Mouse (Mus musculus) hindbrain, embryonic 13.5 days (tissue): ENCODE measurements around the gene Snd1. TPM values are rescaled to one million over a fixed set of nuclear protein-coding genes. Genes with fewer than 3 reads are reported as not detected.

Source experiments
- ATAC-seq: fragments of 200-750 bp; cut with Nextera tagmentation; 2 replicates; pipeline ENCODE4 v1.8.0; 2017; ENCODE audit warnings: moderate TSS enrichment; ENCODE audit not compliant: low FRiP score
- H3K27ac ChIP-seq: fragments of 300-500 bp; sonication (generic); 2 replicates; pipeline ENCODE4 v1.5.1; 2015; ENCODE audit warnings: inconsistent platforms, mild to moderate bottlenecking, moderate library complexity
- H3K27me3 ChIP-seq: fragments of 300-500 bp; sonication (generic); 2 replicates; pipeline ENCODE4 v1.6.1; 2015; ENCODE audit warnings: mild to moderate bottlenecking, inconsistent platforms
- H3K36me3 ChIP-seq: fragments of 300-500 bp; sonication (generic); 2 replicates; pipeline ENCODE4 v1.6.1; 2015; ENCODE audit warnings: mild to moderate bottlenecking, inconsistent platforms
- H3K4me1 ChIP-seq: fragments of 300-500 bp; sonication (generic); replicated peaks from 2 replicates; pipeline ENCODE4 v1.6.1; 2015; ENCODE audit warnings: inconsistent platforms
- H3K4me2 ChIP-seq: fragments of 300-500 bp; sonication (generic); 2 replicates; pipeline ENCODE4 v1.6.1; 2015; ENCODE audit warnings: inconsistent platforms, mild to moderate bottlenecking, moderate library complexity
- H3K4me3 ChIP-seq: fragments of 300-500 bp; sonication (generic); 2 replicates; pipeline ENCODE4 v1.5.1; 2015; ENCODE audit warnings: mild to moderate bottlenecking, inconsistent platforms
- H3K9ac ChIP-seq: fragments of 300-500 bp; sonication (generic); 2 replicates; pipeline ENCODE4 v1.6.1; 2015; ENCODE audit warnings: mild to moderate bottlenecking, inconsistent platforms
- H3K9me3 ChIP-seq: fragments of 300-500 bp; sonication (generic); 2 replicates; pipeline ENCODE4 v1.6.1; 2016; ENCODE audit warnings: inconsistent platforms
- WGBS: fragments of 180-500 bp; shearing (Covaris S2); methylation state at CpG from one replicate; pipeline ENCODE4 v1.1.7; 2015; 5-methylcytosine and 5-hydroxymethylcytosine counted together
- polyA plus RNA-seq: library from polyadenylated mRNA; unstranded; fragments of >200 nt; fragmentation: Nextera tagmentation; extraction: Ambion mirVana; gene quantifications from 2 replicates; pipeline ENCODE4 v1.2.1, GENCODE M21; 2015

Gene Snd1
- polyA plus RNA-seq, 1 experiment from 2014 or later: 81.2 TPM

DNA sequence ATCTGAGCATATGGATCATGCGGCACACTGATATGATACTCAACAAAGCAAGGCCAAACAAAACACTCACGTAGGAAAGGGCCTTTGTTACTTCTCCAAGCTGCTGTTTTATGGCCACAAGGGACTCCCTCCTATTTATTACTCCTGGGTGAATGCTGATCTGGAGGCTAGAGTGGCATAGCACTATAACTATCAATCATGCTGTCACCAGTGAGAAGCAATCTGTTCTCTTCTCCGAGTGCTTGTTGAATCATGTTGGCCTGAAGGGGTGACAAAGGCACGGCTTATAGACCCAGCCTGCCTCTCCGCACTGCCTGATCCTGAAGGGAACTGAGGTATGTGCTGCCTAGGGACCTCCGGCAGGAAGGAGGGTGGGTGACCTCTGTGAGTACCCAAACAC, 10.3 kb upstream of the Snd1 start:
- Histone ChIP-seq H3K4me2 (no peak overlapping the region), H3K9me3 (no peaks in the 10 kb centered on the region), H3K27me3 (no peaks in the 10 kb centered on the region), H3K4me3 (no peak overlapping the region), H3K9ac (no peak overlapping the region), H3K36me3 (no peaks in the 10 kb centered on the region), H3K27ac (no peak overlapping the region), H3K4me1 (peaks cover 6% of the 10 kb centered on the region; the same call in 1 of the 2 replicates)
- 26% methylated on average over 6 of the region's 6 CpGs for whole genome bisulfite sequencing
- ATAC-seq: no peak

- Histone ChIP-seq H3K27ac (no peak overlapping the region), H3K27me3 (no peaks in the 10 kb centered on the region), H3K4me1 (no peaks in the 10 kb centered on the region), H3K36me3 (no peaks in the 10 kb centered on the region), H3K4me3 (no peak overlapping the region), H3K4me2 (no peak overlapping the region), H3K9ac (no peak overlapping the region), H3K9me3 (no peaks in the 10 kb centered on the region)
- 69% methylated on average over 4 of the region's 4 CpGs for WGBS
- ATAC-seq: no peak
Measured at GRCm38 (mm10) chr6:28470017-28470602, 4.8 kb upstream of the Snd1 start.

DNA sequence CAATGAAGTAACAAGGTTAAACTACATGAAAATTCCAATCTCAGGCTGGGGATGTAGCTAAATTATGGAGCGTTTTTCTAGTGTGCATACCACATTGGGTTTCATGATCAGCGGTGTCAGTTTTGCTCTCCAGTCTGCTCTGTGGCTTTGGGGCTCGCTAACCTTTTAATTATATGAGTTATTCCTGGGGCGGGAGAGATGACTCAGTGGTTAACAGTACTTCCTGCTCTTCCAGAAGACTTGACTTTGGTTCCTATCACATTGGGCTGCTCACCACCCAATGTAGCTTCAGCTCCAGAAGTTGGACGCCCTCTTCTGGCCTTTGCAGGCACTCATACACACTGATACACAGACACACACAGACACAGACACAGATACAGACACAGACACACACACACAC, 4.3 kb upstream of the Snd1 start:
- Histone ChIP-seq H3K4me3 (no peak overlapping the region), H3K27ac (no peak overlapping the region), H3K27me3 (no peaks in the 10 kb centered on the region), H3K9ac (no peak overlapping the region), H3K4me1 (no peaks in the 10 kb centered on the region), H3K9me3 (no peaks in the 10 kb centered on the region), H3K4me2 (no peak overlapping the region), H3K36me3 (no peaks in the 10 kb centered on the region)
- no peak for ATAC-seq
- WGBS: 74% methylated on average over 5 of the region's 5 CpGs

GRCm38 (mm10) chr6:28471284-28472035, 3.5 kb upstream of the Snd1 start:
- 90% methylated on average over 9 of the region's 9 CpGs for WGBS
- Histone ChIP-seq H3K4me2 (no peak overlapping the region), H3K27me3 (no peaks in the 10 kb centered on the region), H3K9ac (no peak overlapping the region), H3K9me3 (no peaks in the 10 kb centered on the region), H3K4me1 (no peaks in the 10 kb centered on the region), H3K4me3 (no peak overlapping the region), H3K36me3 (no peaks in the 10 kb centered on the region), H3K27ac (no peak overlapping the region)
- no peak for ATAC-seq

DNA sequence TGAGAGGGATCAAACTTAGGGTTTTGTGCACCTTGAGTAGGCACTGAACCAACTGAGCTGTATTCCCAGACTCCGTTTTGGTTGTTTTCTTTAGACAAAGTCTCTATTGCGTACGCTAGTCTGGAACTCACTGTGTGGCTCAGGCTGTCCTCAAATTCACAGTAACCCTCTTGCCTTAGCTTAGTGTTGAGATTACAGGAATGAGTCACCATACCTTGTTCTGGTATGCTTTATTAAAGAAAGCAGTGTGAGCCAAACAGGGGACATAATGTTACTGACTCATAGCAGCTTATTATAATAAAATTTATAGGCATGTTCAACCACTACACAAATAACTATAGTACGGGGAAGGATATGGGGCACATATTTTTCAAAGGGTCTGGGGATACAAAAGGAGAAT, 728 bp upstream of the Snd1 start:
- Histone ChIP-seq H3K9ac (no peak overlapping the region), H3K27ac (no peak overlapping the region), H3K9me3 (no peaks in the 10 kb centered on the region), H3K36me3 (no peaks in the 10 kb centered on the region), H3K4me3 (no peak overlapping the region), H3K4me1 (peaks cover 3% of the 10 kb centered on the region), H3K4me2 (no peak overlapping the region), H3K27me3 (no peaks in the 10 kb centered on the region)
- 88% methylated on average over 4 of the region's 4 CpGs for WGBS
- no peak for ATAC-seq

DNA sequence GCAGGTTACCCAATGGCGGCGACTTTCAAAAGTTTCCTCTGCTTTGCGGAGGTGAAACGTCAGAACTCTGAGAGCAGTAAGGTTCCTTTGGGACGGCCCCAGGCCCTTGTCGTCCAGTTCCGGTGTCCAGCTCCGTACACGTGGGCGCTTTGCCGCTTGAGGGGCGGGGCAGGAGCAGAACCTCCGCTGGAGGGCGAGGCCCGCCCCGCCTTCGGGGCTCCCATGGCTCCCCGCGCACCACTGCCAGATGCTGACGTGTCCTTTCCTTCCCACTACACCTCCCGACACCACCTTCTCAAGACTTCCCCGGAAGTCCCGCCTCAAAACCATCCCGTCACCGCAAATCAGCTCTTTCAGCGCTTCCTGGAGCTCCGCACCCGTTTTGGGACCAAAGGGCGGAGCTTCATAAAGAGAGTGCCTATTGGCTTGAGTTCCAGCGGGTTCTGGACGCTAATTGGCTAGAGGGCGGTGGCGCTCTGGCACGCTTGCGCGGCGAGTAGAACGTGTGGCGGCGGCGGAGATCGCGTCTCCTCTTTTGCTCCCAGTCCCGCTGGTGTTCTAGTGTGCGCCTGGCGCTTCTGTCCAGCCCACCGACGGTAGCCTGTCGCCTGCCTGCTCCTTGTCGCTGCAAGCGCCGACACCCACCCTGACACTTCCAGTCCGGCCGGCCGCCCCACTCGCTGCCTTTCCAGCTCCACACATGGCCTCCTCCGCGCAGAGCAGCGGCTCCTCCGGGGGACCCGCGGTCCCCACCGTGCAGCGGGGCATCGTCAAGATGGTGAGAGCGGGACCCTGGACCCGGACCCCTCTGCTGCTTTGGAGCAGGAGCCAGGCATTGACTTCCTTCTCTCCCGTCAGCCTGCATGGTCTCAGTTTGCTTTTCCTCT, 5.2 kb downstream of the Snd1 start:
- Histone ChIP-seq H3K4me3 (peak overlapping the region; percentile 87), H3K4me1 (peaks cover 40% of the 10 kb centered on the region), H3K4me2 (peak overlapping the region; percentile 90), H3K36me3 (no peaks in the 10 kb centered on the region), H3K27ac (peak overlapping the region; percentile 85), H3K9me3 (no peaks in the 10 kb centered on the region), H3K9ac (peak overlapping the region; percentile 87), H3K27me3 (no peaks in the 10 kb centered on the region)
- ATAC-seq: peak; percentile 99
- under 1% methylated on average over 68 of the region's 68 CpGs for WGBS

- ATAC-seq: no peak
- Histone ChIP-seq H3K9ac (peak overlapping the region; percentile 87), H3K36me3 (no peaks in the 10 kb centered on the region), H3K4me3 (peak overlapping the region; percentile 87), H3K4me2 (peak overlapping the region; percentile 90), H3K27me3 (no peaks in the 10 kb centered on the region), H3K4me1 (peaks cover 40% of the 10 kb centered on the region), H3K27ac (peak overlapping the region; percentile 85), H3K9me3 (no peaks in the 10 kb centered on the region)
- 9% methylated on average over 21 of the region's 21 CpGs for WGBS
Measured at GRCm38 (mm10) chr6:28480752-28481492, 6.0 kb downstream of the Snd1 start.

DNA sequence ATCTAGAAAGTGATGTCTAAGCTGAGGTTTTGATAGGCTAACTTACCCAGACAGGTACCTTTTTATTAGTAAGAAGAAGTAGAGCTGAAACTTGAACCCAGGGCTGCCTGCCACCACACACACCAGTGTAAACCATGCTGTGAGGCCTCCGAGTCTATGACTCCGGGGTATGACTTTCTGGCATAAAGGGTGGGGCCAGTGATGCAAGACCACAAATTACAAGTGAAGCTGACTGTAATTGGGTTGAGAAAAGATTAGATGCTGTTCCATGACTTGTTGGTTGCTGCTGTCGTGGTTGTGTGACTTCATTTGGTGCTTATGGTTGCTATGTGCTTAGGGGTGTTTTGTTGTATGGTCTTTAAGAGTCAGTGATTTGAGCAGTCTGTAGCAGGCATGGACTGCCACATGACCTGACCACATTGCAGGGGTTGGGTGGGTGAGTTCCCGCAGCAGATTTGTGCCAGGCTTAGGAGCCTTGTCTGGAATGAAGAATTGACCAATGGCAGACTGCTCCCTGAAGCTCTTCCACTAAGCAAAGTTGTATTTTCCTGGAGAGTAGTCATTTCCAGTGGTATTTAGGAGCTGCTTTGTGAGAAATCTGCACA, 7.9 kb downstream of the Snd1 start:
- 74% methylated on average over 4 of the region's 4 CpGs for WGBS
- H3K4me2 ChIP-seq: no peak overlapping the region
- no peaks in the 10 kb centered on the region for H3K36me3 ChIP-seq
- 0 out of 2 replicates have a peak overlapping the region, but pooled peaks have one; percentile 13 for H3K9ac ChIP-seq
- H3K4me3 ChIP-seq: no peak overlapping the region
- no peak for ATAC-seq
- no peak overlapping the region for H3K27ac ChIP-seq
- no peaks in the 10 kb centered on the region for H3K9me3 ChIP-seq
- peaks cover 44% of the 10 kb centered on the region for H3K4me1 ChIP-seq
- H3K27me3 ChIP-seq: no peaks in the 10 kb centered on the region

- no peak overlapping the region for H3K27ac ChIP-seq
- no peak overlapping the region for H3K4me3 ChIP-seq
- H3K4me2 ChIP-seq: no peak overlapping the region
- H3K9me3 ChIP-seq: no peaks in the 10 kb centered on the region
- ATAC-seq: no peak
- H3K9ac ChIP-seq: no peak overlapping the region
- peaks cover 6% of the 10 kb centered on the region; the same call in 1 of the 2 replicates for H3K36me3 ChIP-seq
- WGBS: 83% methylated on average over 2 of the region's 2 CpGs
- no peaks in the 10 kb centered on the region for H3K27me3 ChIP-seq
- peaks cover 33% of the 10 kb centered on the region for H3K4me1 ChIP-seq
Measured at GRCm38 (mm10) chr6:28486008-28486407, 11.1 kb downstream of the Snd1 start.

DNA sequence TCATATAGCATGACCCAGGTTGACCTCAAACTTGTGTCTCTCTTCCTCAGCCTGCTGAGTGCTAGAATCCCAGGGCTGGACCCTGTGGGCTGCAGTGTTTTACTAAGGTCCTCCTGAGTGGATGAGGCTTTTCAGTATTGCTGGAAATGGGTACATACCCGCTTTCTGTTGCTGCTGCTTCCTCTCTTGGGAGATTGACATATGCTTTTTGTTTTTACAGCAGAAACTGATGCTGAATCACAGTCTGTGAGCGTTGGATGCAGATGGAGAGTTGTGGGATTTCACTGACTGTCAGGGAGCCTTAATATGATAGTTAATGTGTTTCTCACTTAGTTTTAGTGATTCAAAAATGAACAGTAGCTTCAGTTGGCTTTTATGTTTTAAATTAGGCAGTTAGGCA, 11.5 kb downstream of the Snd1 start:
- Histone ChIP-seq H3K36me3 (peaks cover 6% of the 10 kb centered on the region; the same call in 1 of the 2 replicates), H3K27me3 (no peaks in the 10 kb centered on the region), H3K27ac (no peak overlapping the region), H3K9ac (no peak overlapping the region), H3K9me3 (no peaks in the 10 kb centered on the region), H3K4me1 (peaks cover 29% of the 10 kb centered on the region), H3K4me2 (no peak overlapping the region), H3K4me3 (no peak overlapping the region)
- ATAC-seq: no peak
- WGBS: 81% methylated on average over 2 of the region's 2 CpGs

DNA sequence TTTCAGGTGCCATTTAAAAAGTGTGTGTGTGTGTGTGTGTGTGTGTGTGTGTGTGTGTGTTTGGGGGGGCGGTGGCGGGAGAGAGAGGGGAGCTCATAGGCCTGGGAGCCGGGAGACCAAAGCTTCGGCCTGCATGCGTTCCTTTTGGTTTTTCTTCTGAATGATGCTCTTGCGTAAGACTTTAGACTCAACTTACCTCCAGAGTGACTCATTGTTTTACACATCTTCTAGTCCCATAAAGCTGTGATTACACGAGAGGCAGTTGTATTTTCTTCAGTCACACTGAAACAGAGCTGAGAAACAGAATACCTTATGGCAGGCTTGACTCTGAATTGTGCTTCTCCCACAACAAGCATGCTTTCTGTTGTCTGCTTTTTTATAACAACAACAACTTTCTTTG, 12.0 kb downstream of the Snd1 start:
- no peak overlapping the region for H3K4me3 ChIP-seq
- no peaks in the 10 kb centered on the region for H3K9me3 ChIP-seq
- H3K36me3 ChIP-seq: peaks cover 6% of the 10 kb centered on the region; the same call in 1 of the 2 replicates
- peaks cover 24% of the 10 kb centered on the region for H3K4me1 ChIP-seq
- H3K27ac ChIP-seq: no peak overlapping the region
- no peak overlapping the region for H3K4me2 ChIP-seq
- no peak overlapping the region for H3K9ac ChIP-seq
- 92% methylated on average over 7 of the region's 7 CpGs for WGBS
- H3K27me3 ChIP-seq: no peaks in the 10 kb centered on the region
- ATAC-seq: no peak
